Mouse (Mus musculus): Measurements from ENCODE around the gene Gpn3. TPM values are rescaled to one million over a fixed set of nuclear protein-coding genes. Genes with fewer than 3 reads are reported as not detected.

Gpn3 gene
- total and polyA plus RNA-seq, 3 experiments = 61.4 to 96.1 (median 74.6) TPM

DNA sequence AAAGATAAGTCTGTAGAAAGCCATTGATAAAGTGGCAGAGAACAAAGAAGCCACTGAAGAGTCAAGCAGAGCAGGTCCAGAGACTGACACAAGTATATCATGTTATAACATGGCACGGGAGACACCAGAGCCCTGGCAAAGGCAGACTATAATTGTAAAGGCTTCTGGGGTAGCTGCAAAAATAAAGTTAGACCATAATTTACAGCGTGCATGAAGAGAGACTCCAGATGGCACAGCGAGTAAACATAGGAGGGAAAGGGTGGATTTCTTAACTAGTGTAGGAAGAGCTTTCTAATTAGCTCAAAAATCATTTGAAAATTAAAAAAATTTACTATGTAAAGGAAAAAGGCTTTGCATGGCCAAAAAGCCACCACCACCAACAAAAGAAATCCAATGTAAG, 44.4 kb upstream of the Gpn3 start (continued):
- no peak for TF ChIP-seq CHD2 (IDR thresholded peaks at IDR 0.05; ENCODE audit: low read length)
- TF ChIP-seq E2F4 (IDR thresholded peaks at IDR 0.05; ENCODE audit: insufficient replicate concordance, low read depth, low read length) = no peak

DNA sequence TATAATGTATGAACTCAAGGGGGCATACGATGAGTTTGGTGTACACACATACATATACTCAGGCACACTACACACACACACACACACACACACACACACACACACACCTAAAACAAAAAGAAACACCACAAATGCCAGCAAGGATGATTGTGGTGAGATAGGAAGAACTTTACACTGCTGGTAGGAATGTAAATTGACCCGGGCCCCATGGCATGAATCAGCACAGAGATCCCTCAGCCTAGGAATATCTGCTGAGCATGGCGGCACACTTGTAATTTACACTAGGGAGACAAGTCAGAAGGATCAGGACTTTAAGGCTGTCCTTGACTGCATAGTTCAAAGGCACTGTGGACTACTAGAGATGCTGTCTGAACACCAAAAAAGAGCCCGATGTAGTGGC, 41.4 kb upstream of the Gpn3 start:
- Histone ChIP-seq H3K9me3 (replicated peaks; ENCODE audit: low read length) (no peaks in the 10 kb centered on the region), H3K4me2 (ENCODE audit: insufficient read depth, low read depth, poor library complexity, severe bottlenecking) (no peak overlapping the region), H3K4me3 (replicated peaks in 1 of 3; ENCODE audit: low read depth in 2 of 3, low read length in 2 of 3, poor library complexity in 1 of 3) (no peak overlapping the region), H3K27me3 (replicated peaks) (no peaks in the 10 kb centered on the region), H3K79me2 (replicated peaks; ENCODE audit: control insufficient read depth, extremely low read depth, insufficient read depth, poor library complexity, severe bottlenecking) (no peaks in the 10 kb centered on the region), H3K4me1 (ENCODE audit: control insufficient read depth in 1 of 2, insufficient read depth in 2 of 2) (no peaks in the 10 kb centered on the region), H3K27ac (ENCODE audit: insufficient read depth, low read depth) (no peak overlapping the region), H3K9ac (ENCODE audit: insufficient read depth, low read depth) (no peak overlapping the region), H3K36me3 (replicated peaks in 1 of 2; ENCODE audit: control insufficient read depth in 1 of 2, insufficient read depth in 1 of 2, low read length in 1 of 2) (peaks cover 20 to 70% of the 10 kb centered on the region in 2 experiments)
- in situ Hi-C loops (cut with MboI; ENCODE audit: low pct_ligation_motif_present, low pct_unique_long_range_greater_than_20kb, low sequenced_read_pairs) (no loop called here), dilution Hi-C loops (cut with MboI; ENCODE audit: extremely low pct_ligation_motif_present, extremely low pct_unique_long_range_greater_than_20kb, low sequenced_read_pairs) (no loop called here)
- TF ChIP-seq GABPA (IDR thresholded peaks at IDR 0.05; ENCODE audit: insufficient replicate concordance, low read depth, low read length) (no peak), MAX (IDR thresholded peaks at IDR 0.05; ENCODE audit: low read length) (no peak), JUND (conservative IDR thresholded peaks at IDR 0.05; ENCODE audit: low read depth, low read length) (no peak), MAFK (IDR thresholded peaks at IDR 0.05; ENCODE audit: insufficient replicate concordance, low read length) (no peak), BHLHE40 (IDR thresholded peaks at IDR 0.05; ENCODE audit: low read depth, low read length) (no peak), MXI1 (IDR thresholded peaks at IDR 0.05; ENCODE audit: low read depth, low read length) (no peak), MEF2A (IDR thresholded peaks at IDR 0.05; ENCODE audit: borderline replicate concordance, low read depth, low read length) (no peak), CHD1 (IDR thresholded peaks at IDR 0.05; ENCODE audit: low read depth, low read length) (no peak), MAZ (IDR thresholded peaks at IDR 0.05; ENCODE audit: low read depth, low read length) (no peak), CTCF (conservative IDR thresholded peaks at IDR 0.05 in 1 of 2, IDR thresholded peaks at IDR 0.05 in 1 of 2; ENCODE audit: low read depth in 2 of 2, low read length in 2 of 2) (no peak), HCFC1 (IDR thresholded peaks at IDR 0.05; ENCODE audit: low read depth, low read length) (no peak), PAX5 (IDR thresholded peaks at IDR 0.05; ENCODE audit: low read length) (no peak), TCF12 (IDR thresholded peaks at IDR 0.05; ENCODE audit: low read depth, low read length) (no peak), USF1 (IDR thresholded peaks at IDR 0.05; ENCODE audit: low read depth, low read length) (no peak), ZNF384 (IDR thresholded peaks at IDR 0.05; ENCODE audit: low read depth, low read length) (no peak)
- no peak for DNase-seq (ENCODE audit: extremely low read depth)

DNA sequence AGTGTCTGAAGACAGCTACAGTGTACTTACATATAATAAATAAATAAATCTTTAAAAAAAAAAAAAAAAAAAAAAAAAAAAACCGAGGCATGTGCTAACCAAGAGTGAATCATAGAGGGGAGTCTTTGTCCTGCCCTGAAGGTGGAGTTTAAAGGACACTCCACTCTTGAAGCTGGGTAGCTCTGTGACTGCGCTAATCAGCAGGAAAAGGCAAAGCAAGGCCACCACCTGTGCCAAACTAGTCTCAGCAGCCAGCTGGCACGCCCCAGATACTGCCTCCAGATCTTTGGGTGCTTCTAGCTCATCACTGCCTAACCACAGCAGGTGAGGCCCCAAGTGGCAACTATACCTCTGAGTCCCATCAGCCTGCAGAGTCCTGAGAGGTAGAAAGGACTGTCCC, 37.0 kb upstream of the Gpn3 start:
- TF ChIP-seq CHD1 (IDR thresholded peaks at IDR 0.05; ENCODE audit: low read depth, low read length) (no peak), ZKSCAN1 (IDR thresholded peaks at IDR 0.05; ENCODE audit: borderline replicate concordance, low read depth, low read length) (no peak), SMC3 (IDR thresholded peaks at IDR 0.05; ENCODE audit: low read depth, low read length) (no peak), MAZ (IDR thresholded peaks at IDR 0.05; ENCODE audit: low read depth, low read length) (no peak), JUN (IDR thresholded peaks at IDR 0.05; ENCODE audit: insufficient read depth, low read depth, low read length) (no peak), UBTF (IDR thresholded peaks at IDR 0.05; ENCODE audit: low read depth, low read length) (no peak), MEF2A (IDR thresholded peaks at IDR 0.05; ENCODE audit: borderline replicate concordance, low read depth, low read length) (no peak), HCFC1 (IDR thresholded peaks at IDR 0.05; ENCODE audit: low read depth, low read length) (no peak), KAT2A (IDR thresholded peaks at IDR 0.05; ENCODE audit: insufficient replicate concordance, low read length) (no peak), MXI1 (IDR thresholded peaks at IDR 0.05; ENCODE audit: low read depth, low read length) (no peak)
- Histone ChIP-seq H3K9ac (ENCODE audit: insufficient read depth, low read depth) (no peak overlapping the region), H3K36me3 (replicated peaks in 1 of 2; ENCODE audit: control insufficient read depth in 1 of 2, insufficient read depth in 1 of 2, low read length in 1 of 2) (peaks cover 4 to 57% of the 10 kb centered on the region in 2 experiments), H3K4me3 (replicated peaks in 1 of 3; ENCODE audit: low read depth in 2 of 3, low read length in 2 of 3, poor library complexity in 1 of 3) (no peak overlapping the region), H3K27ac (ENCODE audit: insufficient read depth, low read depth) (no peak overlapping the region), H3K9me3 (replicated peaks; ENCODE audit: low read length) (no peaks in the 10 kb centered on the region), H3K27me3 (replicated peaks) (no peaks in the 10 kb centered on the region), H3K79me2 (replicated peaks; ENCODE audit: control insufficient read depth, extremely low read depth, insufficient read depth, poor library complexity, severe bottlenecking) (no peaks in the 10 kb centered on the region), H3K4me1 (ENCODE audit: control insufficient read depth in 1 of 2, insufficient read depth in 2 of 2) (peaks cover 0 to 6% of the 10 kb centered on the region in 2 experiments; a peak in 1 of 4 replicates), H3K4me2 (ENCODE audit: insufficient read depth, low read depth, poor library complexity, severe bottlenecking) (no peak overlapping the region)
- in situ Hi-C loops (cut with MboI; ENCODE audit: low pct_ligation_motif_present, low pct_unique_long_range_greater_than_20kb, low sequenced_read_pairs) = no loop called here
- dilution Hi-C loops (cut with MboI; ENCODE audit: extremely low pct_ligation_motif_present, extremely low pct_unique_long_range_greater_than_20kb, low sequenced_read_pairs) = no loop called here
- no peak for DNase-seq (ENCODE audit: extremely low read depth)
